Mouse (Mus musculus): ENCODE results near the gene Arsg. TPM values are rescaled to one million over a fixed set of nuclear protein-coding genes. Genes with fewer than 3 reads are reported as not detected.
A peak's percentile ranks its signal among the peaks of the same experiment; 100 is the strongest.

Gene Arsg
- polyA plus RNA-seq (2015; fragmentation: Nextera tagmentation; extraction: Ambion mirVana) = 3.6 TPM in 2 replicates

DNA sequence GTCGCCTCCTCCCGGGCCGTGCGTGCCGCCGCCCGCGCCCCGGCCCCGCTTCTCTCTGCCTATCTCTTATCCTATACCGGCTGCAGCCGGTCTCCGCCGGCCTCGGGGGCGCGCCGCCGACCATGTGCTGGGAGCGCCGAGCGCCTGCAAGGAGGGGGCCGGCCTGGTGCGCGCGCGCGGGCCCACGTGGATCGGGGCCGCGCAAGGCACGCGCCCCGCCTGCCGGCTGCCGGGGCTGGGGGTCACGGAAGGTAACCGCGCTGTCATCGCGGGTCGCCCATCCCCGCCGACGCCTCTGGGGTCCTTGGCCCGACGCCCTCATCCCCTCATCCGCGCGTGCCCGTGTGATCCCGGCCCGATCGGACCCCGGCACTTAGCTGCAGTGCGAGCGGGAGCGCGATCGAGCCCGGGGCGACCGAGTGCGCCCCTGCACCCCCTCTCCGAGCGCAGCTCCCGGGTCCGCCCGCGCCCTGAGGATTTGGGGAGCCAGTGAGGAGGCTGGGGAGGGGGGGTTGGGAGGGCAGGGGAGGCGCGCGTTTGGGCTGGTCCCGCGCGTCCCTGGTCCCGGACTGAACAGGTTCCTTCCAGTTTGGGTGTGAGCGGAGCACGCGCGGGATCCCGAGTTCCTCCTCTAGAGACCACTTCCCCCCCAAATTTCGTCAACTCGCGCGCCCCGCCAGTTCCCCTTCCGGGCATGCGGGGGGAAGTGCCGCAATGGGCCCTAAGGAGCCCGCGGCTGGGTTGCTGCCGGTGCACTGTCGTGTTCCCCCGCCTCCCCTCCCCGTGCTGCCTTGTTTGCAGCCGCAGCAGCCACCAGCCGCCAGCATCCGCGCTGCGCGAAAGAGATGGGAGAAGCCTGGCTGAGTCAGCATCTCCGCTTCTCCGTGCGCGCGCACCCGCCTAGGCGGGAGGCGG lies at the start of gene Arsg, which contains the start of gene Slc16a6:
Gene Arsg (plus strand): TSS at position 204 of the 915 bp plus-strand sequence.
Gene Slc16a6 (minus strand): TSS at position 428 of the 915 bp plus-strand sequence.
- Histone ChIP-seq H3K4me2 (ENCODE audit: low read depth, low read length) (peak within 1 kb of the TSS; percentile 77), H3K4me3 (ENCODE audit: low read length) (peak within 1 kb of the TSS; percentile 70), H3K9me3 (replicated peaks; ENCODE audit: control insufficient read depth, low read length) (no peaks in the 10 kb centered on the region), H3K27me3 (ENCODE audit: control insufficient read depth, insufficient read depth, low read length) (peaks cover 3% of the 10 kb centered on the region; the same call in 1 of the 2 replicates), H3K4me1 (ENCODE audit: control insufficient read depth, insufficient read depth, low read length) (peaks cover 6% of the 10 kb centered on the region; the same call in 1 of the 2 replicates), H3K27ac (ENCODE audit: low read length) (peak within 1 kb of the TSS; percentile 75), H3K36me3 (ENCODE audit: control insufficient read depth, insufficient read depth) (no peaks in the 10 kb centered on the region), H3K9ac (ENCODE audit: low read length) (peak within 1 kb of the TSS; percentile 83)
- peak; percentile 82 for ATAC-seq (replicated peaks; ENCODE audit: extremely low read depth, insufficient read depth, low FRiP score)
- WGBS = under 1% methylated on average over 101 of the region's 111 CpGs

DNA sequence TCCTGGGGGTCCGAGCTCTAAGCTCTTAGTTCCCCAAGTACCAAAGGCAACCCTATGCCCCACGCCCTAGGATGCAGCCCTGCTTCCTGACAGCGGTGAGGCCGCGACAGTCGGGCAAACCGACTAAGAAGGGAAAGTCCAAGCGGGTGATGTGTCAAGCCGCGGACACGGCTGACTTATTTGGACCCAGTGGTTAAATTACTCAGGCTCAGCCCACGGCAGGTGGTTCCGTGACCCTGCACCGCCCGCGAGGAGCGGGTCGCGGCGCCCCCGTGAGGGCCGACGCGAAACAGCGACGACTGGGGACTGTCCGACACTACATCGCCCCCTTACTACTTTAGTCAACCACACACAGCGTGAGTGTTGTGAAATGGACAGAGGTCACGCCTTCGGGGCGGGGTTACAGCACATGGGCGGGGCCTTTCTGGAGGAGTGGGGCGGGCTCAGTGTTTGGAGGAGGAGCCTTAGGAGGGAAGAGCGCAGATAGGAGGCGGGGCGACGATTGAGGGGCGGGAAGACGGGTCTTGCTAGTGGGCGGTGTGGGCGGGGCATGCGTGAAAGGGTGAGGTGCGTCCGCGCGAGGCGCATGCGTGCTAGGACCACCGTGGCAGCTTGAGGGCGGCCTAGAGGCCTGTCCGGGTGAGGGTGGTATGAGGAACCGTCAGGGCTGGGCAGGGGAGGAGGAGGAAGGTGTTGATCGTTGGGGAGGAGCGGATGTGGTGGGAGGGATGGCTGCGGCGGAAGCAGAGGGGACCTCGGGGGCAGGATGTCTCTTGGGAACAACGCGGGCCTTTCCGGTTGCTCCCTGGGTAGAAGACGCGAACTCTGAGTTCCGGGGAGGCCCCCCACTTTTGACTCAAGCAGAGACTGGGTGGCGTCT lies 47.5 kb upstream of the Arsg start, which contains the start of gene Amz2:
Gene Amz2 (plus strand): TSS at position 555 of the 880 bp plus-strand sequence.
- peak within 1 kb of the TSS; percentile 79 for H3K27ac ChIP-seq (ENCODE audit: low read length)
- H3K9ac ChIP-seq (ENCODE audit: low read length) = peak within 1 kb of the TSS; percentile 80
- H3K4me1 ChIP-seq (ENCODE audit: control insufficient read depth, insufficient read depth, low read length) = peaks cover 8% of the 10 kb centered on the region
- peaks cover 20% of the 10 kb centered on the region for H3K36me3 ChIP-seq (ENCODE audit: control insufficient read depth, insufficient read depth)
- peaks cover 3% of the 10 kb centered on the region; the same call in 1 of the 2 replicates for H3K9me3 ChIP-seq (replicated peaks; ENCODE audit: control insufficient read depth, low read length)
- WGBS = under 1% methylated on average over 65 of the region's 65 CpGs
- ATAC-seq (replicated peaks; ENCODE audit: extremely low read depth, insufficient read depth, low FRiP score) = peak; percentile 97
- peak within 1 kb of the TSS; percentile 80 for H3K4me2 ChIP-seq (ENCODE audit: low read depth, low read length)
- no peaks in the 10 kb centered on the region for H3K27me3 ChIP-seq (ENCODE audit: control insufficient read depth, insufficient read depth, low read length)
- peak within 1 kb of the TSS; percentile 63 for H3K4me3 ChIP-seq (ENCODE audit: low read length)

DNA sequence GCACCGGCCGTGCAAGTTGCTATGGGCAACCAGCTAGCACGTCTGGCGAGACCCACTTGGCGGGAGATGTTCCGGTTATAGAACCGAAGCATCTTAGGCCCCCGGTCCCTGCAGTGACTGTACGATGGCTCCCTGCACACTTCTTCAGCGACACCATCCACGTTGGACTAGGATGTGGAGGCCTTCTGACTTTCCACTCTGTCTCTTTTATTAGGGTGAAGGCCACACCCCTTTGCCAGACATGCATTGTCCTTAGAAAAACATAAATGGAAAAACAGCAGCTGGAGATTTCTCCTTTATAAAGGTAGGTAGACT lies 46.9 kb upstream of the Arsg start:
- H3K4me1 ChIP-seq (ENCODE audit: control insufficient read depth, insufficient read depth, low read length) = peaks cover 8% of the 10 kb centered on the region
- 0% methylated on average over 11 of the region's 11 CpGs for WGBS
- peak overlapping the region; percentile 63 for H3K4me3 ChIP-seq (ENCODE audit: low read length)
- peak overlapping the region; percentile 80 for H3K9ac ChIP-seq (ENCODE audit: low read length)
- peak overlapping the region; percentile 79 for H3K27ac ChIP-seq (ENCODE audit: low read length)
- no peak for ATAC-seq (replicated peaks; ENCODE audit: extremely low read depth, insufficient read depth, low FRiP score)
- H3K9me3 ChIP-seq (replicated peaks; ENCODE audit: control insufficient read depth, low read length) = peaks cover 3% of the 10 kb centered on the region; the same call in 1 of the 2 replicates
- peak overlapping the region; percentile 80 for H3K4me2 ChIP-seq (ENCODE audit: low read depth, low read length)
- H3K36me3 ChIP-seq (ENCODE audit: control insufficient read depth, insufficient read depth) = peaks cover 24% of the 10 kb centered on the region
- H3K27me3 ChIP-seq (ENCODE audit: control insufficient read depth, insufficient read depth, low read length) = no peaks in the 10 kb centered on the region

DNA sequence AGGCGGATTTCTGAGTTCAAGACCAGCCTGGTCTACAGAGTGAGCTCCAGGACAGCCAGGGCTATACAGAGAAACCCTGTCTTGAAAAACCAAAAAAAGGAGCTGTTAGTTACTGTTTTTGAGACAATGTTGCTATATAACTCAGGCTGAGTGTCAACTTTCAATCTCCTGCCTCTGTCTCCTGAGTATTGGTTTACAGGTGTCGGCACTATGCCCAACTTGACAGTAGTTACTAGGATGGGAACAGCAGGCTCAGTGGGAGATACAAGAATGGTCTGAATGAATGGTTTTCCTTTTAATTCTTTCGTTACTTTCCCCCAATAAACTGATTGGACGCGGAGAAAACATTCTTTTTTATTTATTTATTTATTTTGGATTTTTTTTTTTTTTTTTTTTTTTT lies 45.8 kb upstream of the Arsg start:
- no peak for ATAC-seq (replicated peaks; ENCODE audit: extremely low read depth, insufficient read depth, low FRiP score)
- 96% methylated on average over 5 of the region's 5 CpGs for WGBS
- Histone ChIP-seq H3K4me1 (ENCODE audit: control insufficient read depth, insufficient read depth, low read length) (peaks cover 11% of the 10 kb centered on the region), H3K27me3 (ENCODE audit: control insufficient read depth, insufficient read depth, low read length) (no peaks in the 10 kb centered on the region), H3K9ac (ENCODE audit: low read length) (no peak overlapping the region), H3K4me2 (ENCODE audit: low read depth, low read length) (no peak overlapping the region), H3K27ac (ENCODE audit: low read length) (no peak overlapping the region), H3K36me3 (ENCODE audit: control insufficient read depth, insufficient read depth) (peaks cover 24% of the 10 kb centered on the region), H3K9me3 (replicated peaks; ENCODE audit: control insufficient read depth, low read length) (no peaks in the 10 kb centered on the region), H3K4me3 (ENCODE audit: low read length) (no peak overlapping the region)

DNA sequence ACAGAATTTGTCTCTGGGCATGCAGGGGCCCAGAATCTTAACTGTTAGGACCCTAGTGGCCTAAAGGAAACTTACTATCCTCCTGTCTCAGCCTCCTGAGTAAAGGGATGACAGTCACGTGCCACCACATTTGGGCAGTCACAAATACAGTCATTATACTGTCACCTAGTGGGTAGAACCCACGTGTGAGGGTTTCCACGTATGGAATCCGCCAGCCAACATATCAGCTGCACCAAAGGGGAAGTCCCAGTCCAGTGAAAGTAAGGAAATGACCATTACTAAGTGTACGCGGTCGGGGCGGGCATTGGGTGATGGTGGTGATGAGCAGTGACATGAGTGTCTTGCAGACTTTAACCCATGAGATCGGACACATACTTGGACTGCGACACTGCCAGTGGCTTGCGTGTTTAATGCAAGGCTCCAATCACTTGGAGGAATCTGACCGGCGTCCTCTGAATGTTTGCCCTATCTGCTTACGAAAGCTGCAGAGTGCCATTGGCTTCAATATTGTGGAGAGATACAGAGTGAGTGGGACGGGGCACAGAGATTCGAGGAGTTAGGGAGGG lies 38.9 kb upstream of the Arsg start:
- H3K27ac ChIP-seq (ENCODE audit: low read length) = no peak overlapping the region
- no peak overlapping the region for H3K4me2 ChIP-seq (ENCODE audit: low read depth, low read length)
- WGBS = 89% methylated on average over 16 of the region's 16 CpGs
- H3K36me3 ChIP-seq (ENCODE audit: control insufficient read depth, insufficient read depth) = peaks cover 44% of the 10 kb centered on the region
- H3K9me3 ChIP-seq (replicated peaks; ENCODE audit: control insufficient read depth, low read length) = no peaks in the 10 kb centered on the region
- H3K9ac ChIP-seq (ENCODE audit: low read length) = no peak overlapping the region
- H3K4me3 ChIP-seq (ENCODE audit: low read length) = no peak overlapping the region
- H3K4me1 ChIP-seq (ENCODE audit: control insufficient read depth, insufficient read depth, low read length) = peaks cover 5% of the 10 kb centered on the region; the same call in 1 of the 2 replicates
- no peaks in the 10 kb centered on the region for H3K27me3 ChIP-seq (ENCODE audit: control insufficient read depth, insufficient read depth, low read length)
- ATAC-seq (replicated peaks; ENCODE audit: extremely low read depth, insufficient read depth, low FRiP score) = no peak

DNA sequence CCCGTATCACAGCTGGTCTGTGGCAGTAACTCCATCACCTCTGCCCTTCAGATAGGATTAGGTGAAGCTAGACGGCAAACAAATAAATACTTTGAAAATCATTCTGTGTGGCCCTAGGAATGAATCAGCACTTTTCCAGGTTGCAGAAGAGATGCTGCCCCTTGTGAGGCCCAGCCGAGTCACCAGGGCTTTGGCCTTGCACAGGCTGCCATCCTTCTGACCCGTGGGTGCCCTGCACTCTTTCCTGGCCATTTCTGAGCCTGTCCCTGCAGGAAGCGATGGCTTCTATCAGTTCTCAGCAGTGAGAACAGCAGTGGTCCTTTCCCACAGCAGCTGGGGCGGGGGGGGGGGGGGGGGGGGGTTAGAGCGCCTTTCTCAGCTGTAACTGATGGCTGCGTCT lies 36.3 kb upstream of the Arsg start:
- Histone ChIP-seq H3K4me3 (ENCODE audit: low read length) (no peak overlapping the region), H3K4me1 (ENCODE audit: control insufficient read depth, insufficient read depth, low read length) (peaks cover 13% of the 10 kb centered on the region), H3K4me2 (ENCODE audit: low read depth, low read length) (no peak overlapping the region), H3K9ac (ENCODE audit: low read length) (no peak overlapping the region), H3K27ac (ENCODE audit: low read length) (no peak overlapping the region), H3K36me3 (ENCODE audit: control insufficient read depth, insufficient read depth) (peaks cover 29% of the 10 kb centered on the region), H3K9me3 (replicated peaks; ENCODE audit: control insufficient read depth, low read length) (no peaks in the 10 kb centered on the region), H3K27me3 (ENCODE audit: control insufficient read depth, insufficient read depth, low read length) (no peaks in the 10 kb centered on the region)
- 61% methylated on average over 7 of the region's 8 CpGs for WGBS
- no peak for ATAC-seq (replicated peaks; ENCODE audit: extremely low read depth, insufficient read depth, low FRiP score)

DNA sequence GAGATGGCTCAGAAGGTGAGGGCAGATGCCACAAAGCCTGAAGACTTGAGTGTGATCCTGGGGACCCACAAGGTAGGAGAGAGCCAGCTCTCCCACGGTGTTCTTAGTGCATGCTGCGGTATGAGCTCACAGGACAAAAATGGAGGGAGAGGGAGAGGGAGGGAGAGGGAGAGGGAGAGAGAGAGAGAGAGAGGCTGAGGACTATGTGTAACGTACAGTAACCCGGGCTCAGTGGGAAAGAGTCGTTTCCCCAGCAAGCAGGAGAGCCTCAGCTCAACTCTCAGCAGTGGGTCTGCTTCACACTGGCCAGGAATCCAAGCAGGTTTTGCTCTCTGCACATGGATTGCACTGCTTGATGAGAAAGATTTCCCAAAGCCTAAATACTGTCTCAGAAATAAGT lies 34.0 kb upstream of the Arsg start:
- ATAC-seq (replicated peaks; ENCODE audit: extremely low read depth, insufficient read depth, low FRiP score) = peak; percentile 34; the same call in 1 of the 2 replicates
- H3K9me3 ChIP-seq (replicated peaks; ENCODE audit: control insufficient read depth, low read length) = no peaks in the 10 kb centered on the region
- H3K27me3 ChIP-seq (ENCODE audit: control insufficient read depth, insufficient read depth, low read length) = no peaks in the 10 kb centered on the region
- H3K4me3 ChIP-seq (ENCODE audit: low read length) = peak overlapping the region; percentile 76; the same call in 1 of the 2 replicates
- peak overlapping the region; percentile 83 for H3K9ac ChIP-seq (ENCODE audit: low read length)
- WGBS = 22% methylated on average over 5 of the region's 5 CpGs
- H3K27ac ChIP-seq (ENCODE audit: low read length) = peak overlapping the region; percentile 78
- peaks cover 13% of the 10 kb centered on the region for H3K4me1 ChIP-seq (ENCODE audit: control insufficient read depth, insufficient read depth, low read length)
- H3K36me3 ChIP-seq (ENCODE audit: control insufficient read depth, insufficient read depth) = peaks cover 22% of the 10 kb centered on the region
- peak overlapping the region; percentile 93 for H3K4me2 ChIP-seq (ENCODE audit: low read depth, low read length)

DNA sequence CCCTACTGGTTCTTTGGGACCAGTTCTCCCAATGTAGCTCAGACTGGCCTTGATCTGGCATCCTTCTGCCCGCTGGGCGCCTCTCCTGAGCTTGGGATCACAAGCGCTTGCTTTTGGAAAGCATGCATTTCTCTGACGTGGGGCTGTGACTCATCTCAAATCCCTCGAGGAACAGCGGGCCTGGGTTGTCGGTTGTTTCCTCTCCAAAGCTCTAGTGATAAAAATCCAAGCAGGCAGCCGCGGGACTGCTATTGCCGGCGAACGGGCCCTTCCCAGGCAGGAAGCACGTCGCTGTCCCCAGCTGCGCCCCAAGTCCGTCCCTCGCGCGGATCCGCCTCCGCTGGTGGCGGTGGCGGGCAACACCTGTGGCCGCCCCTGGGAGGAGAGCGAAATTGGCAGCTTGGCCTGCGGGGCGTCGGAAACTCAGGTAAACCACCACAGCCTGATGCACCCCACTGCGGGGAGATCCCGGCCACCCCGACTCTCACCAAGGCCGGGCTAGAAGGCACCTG lies 33.3 kb upstream of the Arsg start:
- Histone ChIP-seq H3K9me3 (replicated peaks; ENCODE audit: control insufficient read depth, low read length) (no peaks in the 10 kb centered on the region), H3K4me3 (ENCODE audit: low read length) (peak overlapping the region; percentile 76), H3K9ac (ENCODE audit: low read length) (peak overlapping the region; percentile 83), H3K4me2 (ENCODE audit: low read depth, low read length) (peak overlapping the region; percentile 93), H3K27ac (ENCODE audit: low read length) (peak overlapping the region; percentile 78), H3K4me1 (ENCODE audit: control insufficient read depth, insufficient read depth, low read length) (peaks cover 15% of the 10 kb centered on the region), H3K36me3 (ENCODE audit: control insufficient read depth, insufficient read depth) (peaks cover 21% of the 10 kb centered on the region), H3K27me3 (ENCODE audit: control insufficient read depth, insufficient read depth, low read length) (no peaks in the 10 kb centered on the region)
- 1% methylated on average over 32 of the region's 32 CpGs for WGBS
- peak; percentile 85 for ATAC-seq (replicated peaks; ENCODE audit: extremely low read depth, insufficient read depth, low FRiP score)

Data from heart, embryonic 16.5 days (tissue).